Mouse (Mus musculus): ENCODE data around the gene Wnt3. TPM values are rescaled to one million over a fixed set of nuclear protein-coding genes. Genes with fewer than 3 reads are reported as not detected.

Gene Wnt3
- polyA plus RNA-seq (2012; rRNA removed) = 2.0 and 2.4 TPM in 2 replicates

DNA sequence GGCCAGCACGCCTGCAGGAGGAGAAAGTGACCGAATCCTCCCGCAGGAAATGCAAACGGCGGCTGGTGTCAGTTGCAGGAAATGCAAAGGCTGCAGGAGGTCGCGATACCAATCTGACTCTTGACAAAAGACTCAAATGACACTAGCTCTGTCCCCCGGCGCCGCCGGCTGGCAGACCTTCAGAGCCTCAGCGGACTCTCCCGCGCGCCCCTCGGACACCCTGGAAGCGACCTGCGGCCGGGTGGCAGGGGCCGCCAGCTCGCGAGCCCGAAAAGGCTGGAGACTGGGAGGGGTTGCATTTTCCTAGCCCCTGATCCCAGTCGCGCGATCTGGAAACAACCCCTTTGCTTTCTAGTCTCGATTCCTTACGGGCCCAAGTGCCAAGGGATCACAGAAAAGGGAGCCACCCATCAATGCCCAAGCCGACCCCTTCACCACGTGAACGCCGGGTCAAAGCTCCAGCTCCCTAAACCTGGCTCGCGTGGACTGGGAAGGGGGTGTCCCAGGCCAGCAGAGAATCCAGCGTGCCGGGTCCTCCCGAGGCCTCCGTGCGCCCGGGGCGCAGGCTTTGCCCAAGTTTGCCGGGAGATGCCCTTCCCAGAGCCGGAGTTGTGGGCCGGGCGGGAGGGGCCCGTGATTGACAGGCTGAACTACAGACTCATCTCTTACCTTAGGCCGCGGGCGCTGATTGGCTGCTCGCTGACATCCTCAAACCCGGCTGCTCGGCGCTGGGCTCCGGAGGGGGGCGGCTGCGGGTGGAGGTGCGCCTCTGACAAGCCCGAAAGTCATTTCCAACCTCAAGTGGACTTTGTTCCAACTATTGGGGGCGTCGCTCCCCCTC is at the start of gene Wnt3:
Gene Wnt3, plus strand, starts transcription at position 764 of the 841 bp plus-strand sequence.
- Histone ChIP-seq H3K4me1 (ENCODE audit: control insufficient read depth, insufficient read depth, low read length) (no peaks in the 10 kb centered on the region), H3K27ac (ENCODE audit: insufficient read depth, low read length) (no peak within 1 kb of the TSS), H3K4me3 (ENCODE audit: insufficient read depth, low read length) (no peak within 1 kb of the TSS)
- no peak for TF ChIP-seq POLR2A (IDR thresholded peaks at IDR 0.05; ENCODE audit: extremely low read depth, insufficient read depth, low read length)
- no peak for TF ChIP-seq CTCF (IDR thresholded peaks at IDR 0.05; ENCODE audit: extremely low read depth, insufficient read depth, low read length)

DNA sequence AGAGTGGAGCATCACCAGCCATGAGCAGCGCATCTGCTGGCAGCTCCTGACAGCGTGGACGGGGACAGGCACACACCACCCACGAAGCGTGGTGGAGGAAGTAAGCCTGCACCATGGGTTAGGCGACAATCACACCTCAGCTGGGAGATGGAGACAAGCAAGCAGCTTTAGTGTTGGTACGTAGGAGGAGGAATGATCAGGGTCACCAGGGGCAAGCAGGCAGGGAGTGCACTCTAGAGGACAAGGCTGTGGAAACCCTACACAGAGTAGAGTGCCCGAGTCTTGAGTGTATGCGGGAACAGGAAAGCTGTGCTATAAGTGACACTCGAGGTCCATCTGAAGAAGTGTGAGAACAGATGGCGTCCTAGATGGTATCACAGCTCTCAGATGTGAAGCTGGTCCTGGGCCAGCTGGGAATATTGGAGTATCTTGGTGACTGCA is 49.6 kb upstream of the Wnt3 start:
- no peaks in the 10 kb centered on the region for H3K4me1 ChIP-seq (ENCODE audit: control insufficient read depth, insufficient read depth, low read length)
- H3K27ac ChIP-seq (ENCODE audit: insufficient read depth, low read length) = no peak overlapping the region
- H3K4me3 ChIP-seq (ENCODE audit: insufficient read depth, low read length) = no peak overlapping the region
- TF ChIP-seq CTCF (IDR thresholded peaks at IDR 0.05; ENCODE audit: extremely low read depth, insufficient read depth, low read length) (no peak), POLR2A (IDR thresholded peaks at IDR 0.05; ENCODE audit: extremely low read depth, insufficient read depth, low read length) (no peak)

DNA sequence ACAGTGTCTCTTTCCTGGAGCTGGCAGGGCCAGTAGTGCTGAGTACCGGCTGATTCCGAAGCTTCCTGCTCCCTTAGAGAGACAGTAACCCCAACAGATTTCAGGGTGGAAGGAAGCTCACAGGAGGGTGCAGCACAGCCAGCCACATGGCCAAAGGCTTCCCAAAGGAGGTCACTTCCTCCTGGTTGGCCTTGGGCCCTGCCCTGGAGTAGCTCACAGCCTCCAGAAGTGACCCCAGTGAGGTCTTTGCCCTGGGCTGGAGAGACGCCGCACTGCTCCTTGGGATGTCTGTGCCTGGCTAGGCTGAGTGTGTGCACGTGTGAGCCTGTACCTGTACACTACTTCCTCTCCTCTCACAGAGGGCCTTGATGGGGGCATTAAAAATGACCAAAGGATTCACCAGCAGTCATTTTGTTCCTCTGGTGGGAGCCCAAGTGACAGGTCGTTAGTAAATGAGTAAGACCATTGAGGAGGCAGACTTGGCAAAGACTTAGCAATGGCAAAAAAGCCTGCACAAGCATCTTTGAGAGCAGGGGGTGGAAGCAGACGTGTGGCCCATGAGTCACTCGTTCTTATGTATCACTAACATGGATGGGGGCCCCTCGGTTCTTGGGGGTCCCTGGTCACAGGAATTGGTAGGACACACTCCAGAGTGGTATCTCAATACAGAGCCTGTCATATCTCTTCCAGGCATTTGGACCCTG is 44.5 kb upstream of the Wnt3 start:
- Histone ChIP-seq H3K4me3 (ENCODE audit: insufficient read depth, low read length) (no peak overlapping the region), H3K4me1 (ENCODE audit: control insufficient read depth, insufficient read depth, low read length) (no peaks in the 10 kb centered on the region), H3K27ac (ENCODE audit: insufficient read depth, low read length) (no peak overlapping the region)
- TF ChIP-seq POLR2A (IDR thresholded peaks at IDR 0.05; ENCODE audit: extremely low read depth, insufficient read depth, low read length) = no peak
- TF ChIP-seq CTCF (IDR thresholded peaks at IDR 0.05; ENCODE audit: extremely low read depth, insufficient read depth, low read length) = no peak

DNA sequence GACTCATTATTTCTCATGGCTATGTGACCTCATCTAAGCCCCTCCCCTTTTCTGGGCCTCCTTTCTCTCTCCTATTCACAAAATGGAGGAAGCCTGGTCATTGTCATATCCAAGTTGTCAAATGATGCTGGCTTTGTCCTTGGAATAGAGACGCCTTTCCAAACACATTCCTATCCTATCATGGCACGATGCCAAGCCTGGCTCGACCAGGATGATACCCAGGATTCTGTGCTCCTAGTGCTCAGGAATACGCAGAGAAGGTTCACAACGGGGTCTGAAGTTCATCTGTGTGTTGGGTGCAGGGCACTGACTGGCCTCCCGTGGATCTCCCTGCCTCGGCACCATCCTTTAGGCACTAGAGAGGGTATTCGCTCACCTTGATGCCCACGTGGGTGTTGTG is 42.4 kb upstream of the Wnt3 start:
- no peak for TF ChIP-seq CTCF (IDR thresholded peaks at IDR 0.05; ENCODE audit: extremely low read depth, insufficient read depth, low read length)
- TF ChIP-seq POLR2A (IDR thresholded peaks at IDR 0.05; ENCODE audit: extremely low read depth, insufficient read depth, low read length) = no peak
- Histone ChIP-seq H3K4me1 (ENCODE audit: control insufficient read depth, insufficient read depth, low read length) (no peaks in the 10 kb centered on the region), H3K27ac (ENCODE audit: insufficient read depth, low read length) (no peak overlapping the region), H3K4me3 (ENCODE audit: insufficient read depth, low read length) (no peak overlapping the region)

DNA sequence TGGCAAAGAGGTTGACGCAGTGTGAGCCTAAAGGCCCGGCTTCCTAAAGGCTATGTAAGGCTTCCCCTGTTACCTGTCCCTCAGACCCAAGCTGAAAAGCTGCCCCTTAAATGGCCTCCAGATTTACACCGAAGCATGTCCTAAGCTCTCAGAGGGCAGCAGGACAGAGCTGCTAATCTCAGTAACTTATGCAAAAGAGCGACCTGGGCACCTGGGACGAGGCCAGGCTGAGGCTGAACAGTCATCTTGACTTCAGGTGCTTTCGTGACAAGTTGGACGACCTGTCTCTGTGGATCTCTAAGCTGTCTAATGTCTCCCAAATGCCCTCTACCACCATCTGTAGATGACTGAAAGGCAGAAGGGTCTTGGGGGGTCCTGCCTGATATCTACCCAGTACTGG is 41.6 kb upstream of the Wnt3 start:
- TF ChIP-seq CTCF (IDR thresholded peaks at IDR 0.05; ENCODE audit: extremely low read depth, insufficient read depth, low read length) = no peak
- no peak for TF ChIP-seq POLR2A (IDR thresholded peaks at IDR 0.05; ENCODE audit: extremely low read depth, insufficient read depth, low read length)
- no peak overlapping the region for H3K27ac ChIP-seq (ENCODE audit: insufficient read depth, low read length)
- H3K4me1 ChIP-seq (ENCODE audit: control insufficient read depth, insufficient read depth, low read length) = no peaks in the 10 kb centered on the region
- H3K4me3 ChIP-seq (ENCODE audit: insufficient read depth, low read length) = no peak overlapping the region

DNA sequence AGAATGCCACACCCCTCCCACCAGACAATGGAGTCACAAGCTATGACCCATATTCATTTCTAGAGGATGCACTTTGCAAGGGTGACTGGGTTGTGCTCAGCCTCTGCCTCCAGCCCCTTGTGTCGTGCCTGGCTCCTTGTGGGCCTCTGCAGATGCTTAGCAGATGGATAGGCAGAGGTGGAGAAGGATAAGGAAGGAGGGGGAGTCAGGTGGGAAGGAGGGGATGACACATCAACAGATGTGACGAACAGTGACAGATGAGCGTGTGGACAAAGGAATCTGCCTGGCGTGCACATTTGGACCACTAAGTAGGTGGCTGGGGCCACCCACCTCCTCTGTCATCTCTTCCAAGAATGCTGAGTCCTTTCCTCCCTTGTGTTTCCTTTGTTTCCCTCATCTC is 40.9 kb upstream of the Wnt3 start:
- no peak overlapping the region for H3K27ac ChIP-seq (ENCODE audit: insufficient read depth, low read length)
- TF ChIP-seq CTCF (IDR thresholded peaks at IDR 0.05; ENCODE audit: extremely low read depth, insufficient read depth, low read length) (no peak), POLR2A (IDR thresholded peaks at IDR 0.05; ENCODE audit: extremely low read depth, insufficient read depth, low read length) (no peak)
- no peak overlapping the region for H3K4me3 ChIP-seq (ENCODE audit: insufficient read depth, low read length)
- no peaks in the 10 kb centered on the region for H3K4me1 ChIP-seq (ENCODE audit: control insufficient read depth, insufficient read depth, low read length)

DNA sequence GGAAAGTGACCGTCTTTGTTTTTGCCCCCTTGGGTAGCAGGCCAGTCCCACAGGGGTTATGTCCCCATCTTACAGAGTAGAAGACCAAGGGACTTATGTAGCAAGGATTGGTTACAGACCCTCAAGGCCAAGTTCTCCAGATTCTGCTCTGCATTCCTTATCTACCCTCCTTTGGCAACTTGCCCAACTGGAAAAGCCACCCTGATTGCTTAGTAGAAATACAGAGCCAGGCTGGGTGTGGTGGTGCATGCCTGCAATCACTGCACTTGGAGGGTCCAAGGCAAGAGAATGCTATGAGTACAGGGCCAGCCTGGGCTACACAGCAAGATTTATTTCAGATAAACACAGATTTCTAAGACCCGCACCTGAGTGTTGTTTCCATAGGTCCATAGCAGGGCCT is 40.0 kb upstream of the Wnt3 start:
- TF ChIP-seq POLR2A (IDR thresholded peaks at IDR 0.05; ENCODE audit: extremely low read depth, insufficient read depth, low read length) = no peak
- no peak for TF ChIP-seq CTCF (IDR thresholded peaks at IDR 0.05; ENCODE audit: extremely low read depth, insufficient read depth, low read length)
- no peak overlapping the region for H3K4me3 ChIP-seq (ENCODE audit: insufficient read depth, low read length)
- H3K27ac ChIP-seq (ENCODE audit: insufficient read depth, low read length) = no peak overlapping the region

DNA sequence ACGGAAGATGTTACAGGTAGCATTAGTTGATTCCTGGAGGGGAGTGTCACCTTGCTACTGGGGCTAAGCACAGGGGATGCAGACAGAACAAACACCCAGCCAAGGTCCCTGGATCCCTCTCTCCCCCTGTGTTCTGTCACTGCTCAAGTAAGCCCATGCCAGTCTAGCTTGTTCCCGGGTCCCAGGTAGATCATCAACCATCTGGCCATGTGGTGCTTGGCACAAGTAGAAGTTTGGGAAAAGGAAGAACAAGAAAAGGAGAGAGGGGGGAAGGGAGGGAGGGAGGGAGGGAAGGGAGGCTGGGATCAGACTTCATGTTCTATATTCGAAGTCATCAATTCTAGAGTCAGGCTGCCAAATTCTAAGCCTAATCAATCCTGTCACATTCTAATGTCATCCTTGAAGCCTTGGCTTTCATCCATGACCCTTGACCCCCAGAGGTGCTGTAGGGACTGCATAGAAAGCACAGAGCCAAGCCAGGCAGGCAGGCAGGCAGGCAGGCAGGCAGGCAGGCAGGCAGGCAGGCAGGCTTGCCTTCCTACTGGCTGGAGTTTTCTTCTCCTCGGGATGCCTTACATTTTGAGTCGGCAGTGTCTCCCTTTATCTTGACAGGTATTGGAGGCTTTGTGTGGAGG is 39.4 kb upstream of the Wnt3 start:
- TF ChIP-seq POLR2A (IDR thresholded peaks at IDR 0.05; ENCODE audit: extremely low read depth, insufficient read depth, low read length) (no peak), CTCF (IDR thresholded peaks at IDR 0.05; ENCODE audit: extremely low read depth, insufficient read depth, low read length) (no peak)

More for the DNA sequence above, 40.0 kb upstream of the Wnt3 start:
- H3K4me1 ChIP-seq (ENCODE audit: control insufficient read depth, insufficient read depth, low read length) = no peaks in the 10 kb centered on the region

DNA sequence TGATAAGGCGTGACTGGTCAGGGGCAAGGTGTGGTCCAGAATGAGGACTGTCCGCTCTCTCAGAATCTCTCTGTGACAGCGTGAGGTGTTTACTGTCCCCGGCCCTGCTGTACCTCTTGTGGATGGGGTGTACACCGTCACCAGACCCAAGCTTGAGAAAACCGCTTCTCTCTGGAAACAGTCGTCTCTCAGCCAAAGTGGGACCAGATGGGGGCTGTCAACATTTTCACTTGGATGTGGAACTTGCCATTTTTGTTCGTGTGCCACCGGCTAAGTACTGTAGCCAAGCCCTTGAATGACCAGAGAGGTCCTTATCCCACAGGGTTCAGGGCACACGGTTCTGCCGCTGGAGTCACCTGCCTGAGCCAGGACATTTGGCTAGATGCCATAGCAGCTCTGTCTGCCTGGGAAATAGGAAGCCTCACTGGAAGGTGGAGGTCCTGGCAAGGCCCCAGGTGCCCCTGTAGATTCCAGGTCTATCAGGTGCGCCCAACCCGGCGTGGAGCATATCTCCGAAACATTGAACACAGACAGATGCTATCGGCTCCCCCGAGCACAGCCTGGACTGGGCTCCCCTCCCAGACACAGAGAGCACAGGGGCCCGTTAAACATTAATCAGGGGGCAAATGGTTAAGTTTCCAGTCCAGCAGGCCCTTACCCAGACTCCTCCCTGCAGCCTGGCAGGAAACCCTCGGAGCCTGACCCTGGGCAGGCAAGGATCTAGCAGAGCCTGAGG is 38.7 kb upstream of the Wnt3 start:
- Histone ChIP-seq H3K27ac (ENCODE audit: insufficient read depth, low read length) (no peak overlapping the region), H3K4me1 (ENCODE audit: control insufficient read depth, insufficient read depth, low read length) (no peaks in the 10 kb centered on the region), H3K4me3 (ENCODE audit: insufficient read depth, low read length) (no peak overlapping the region)
- TF ChIP-seq POLR2A (IDR thresholded peaks at IDR 0.05; ENCODE audit: extremely low read depth, insufficient read depth, low read length) (no peak), CTCF (IDR thresholded peaks at IDR 0.05; ENCODE audit: extremely low read depth, insufficient read depth, low read length) (no peak)

More for the DNA sequence above, 39.4 kb upstream of the Wnt3 start:
- Histone ChIP-seq H3K4me1 (ENCODE audit: control insufficient read depth, insufficient read depth, low read length) (no peaks in the 10 kb centered on the region), H3K27ac (ENCODE audit: insufficient read depth, low read length) (no peak overlapping the region), H3K4me3 (ENCODE audit: insufficient read depth, low read length) (no peak overlapping the region)

Measured in cortical plate, adult 2 months (tissue).